Mouse (Mus musculus) urinary bladder, postnatal 14 days (tissue): ENCODE results near the gene Zfp248.
A peak's percentile ranks its signal among the peaks of the same experiment; 100 is the strongest.

Experiments
- DNase-seq: peaks from one replicate; pipeline ENCODE4 v3.0.0; 2021; ENCODE audit warnings: low spot score

The Zfp248 gene

GRCm38 (mm10) chr6:118455042-118455631, at the start of gene Zfp248:
Gene Zfp248, minus strand, starts transcription at chr6:118455528.
- peak; percentile 87 for DNase-seq

- no peak for DNase-seq
Observed at GRCm38 (mm10) chr6:118499010-118499409, 43.7 kb upstream of the Zfp248 start.

- no peak for DNase-seq
Observed at GRCm38 (mm10) chr6:118482125-118482524, 26.8 kb upstream of the Zfp248 start.

GRCm38 (mm10) chr6:118478957-118479708, 23.8 kb upstream of the Zfp248 start, which contains the start of gene Zfp9:
Gene Zfp9, minus strand, starts transcription at chr6:118479320.
- peak; percentile 85 for DNase-seq

- no peak for DNase-seq
Observed at GRCm38 (mm10) chr6:118477875-118478785, 22.8 kb upstream of the Zfp248 start.

GRCm38 (mm10) chr6:118462069-118462705, 6.9 kb upstream of the Zfp248 start:
- DNase-seq = no peak

DNA sequence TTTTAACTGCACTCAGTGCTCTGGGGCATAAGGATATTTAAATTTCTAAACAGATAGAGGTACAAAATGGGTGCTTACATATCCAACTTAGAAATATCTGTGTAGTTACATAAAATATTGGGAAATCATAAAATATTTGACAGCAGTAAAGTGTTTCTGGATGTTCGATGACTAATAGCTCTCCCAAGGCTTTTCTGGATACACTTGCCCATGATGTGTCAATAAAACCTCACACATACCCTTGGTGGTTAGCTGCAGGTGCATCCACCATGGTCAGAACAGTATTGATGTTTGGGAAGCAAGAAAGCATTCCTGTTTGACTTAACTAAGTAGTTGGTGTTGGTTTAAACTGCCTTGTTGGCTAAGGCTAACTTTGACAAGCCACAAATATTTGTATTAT, 2.4 kb upstream of the Zfp248 start:
- DNase-seq = no peak

DNA sequence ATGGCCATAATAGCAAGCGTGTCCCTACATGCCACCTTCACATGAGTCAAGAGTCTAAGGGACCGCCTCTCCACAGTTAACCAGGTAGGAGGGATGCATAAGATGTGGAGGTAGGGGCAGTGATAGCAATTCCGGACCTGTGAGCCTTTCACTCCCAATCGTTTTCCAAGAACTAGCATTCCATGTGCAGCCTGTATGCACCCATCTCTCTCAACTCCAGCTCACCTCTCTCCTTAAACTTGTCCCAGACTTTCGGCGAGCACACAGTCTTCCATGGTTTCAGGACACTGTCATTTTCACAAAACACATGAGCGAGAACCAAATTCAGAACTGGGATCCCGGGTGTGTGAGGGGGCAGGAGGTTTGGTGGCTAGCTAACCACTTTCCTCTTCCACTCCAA, 876 bp downstream of the Zfp248 start:
- DNase-seq = peak; percentile 7

DNA sequence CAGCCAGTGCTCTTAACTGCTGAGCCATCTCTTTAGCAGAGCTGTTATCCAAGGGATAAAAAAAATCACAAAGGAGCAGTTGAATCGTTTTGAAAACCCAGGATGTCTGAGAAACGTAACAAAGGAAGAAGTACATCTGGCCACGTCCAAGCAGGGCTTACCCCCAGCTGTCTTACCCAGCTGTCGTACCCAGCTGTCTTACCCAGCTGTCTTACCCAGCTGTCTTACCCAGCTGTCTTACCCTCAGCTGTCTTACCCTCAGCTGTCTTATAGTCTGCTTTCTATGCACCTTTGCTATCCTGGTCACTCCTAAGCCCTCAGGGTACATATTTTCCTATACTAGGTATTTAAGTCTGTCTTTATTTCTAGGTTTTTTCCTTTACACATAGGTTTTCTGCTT, 23.8 kb downstream of the Zfp248 start:
- no peak for DNase-seq

DNA sequence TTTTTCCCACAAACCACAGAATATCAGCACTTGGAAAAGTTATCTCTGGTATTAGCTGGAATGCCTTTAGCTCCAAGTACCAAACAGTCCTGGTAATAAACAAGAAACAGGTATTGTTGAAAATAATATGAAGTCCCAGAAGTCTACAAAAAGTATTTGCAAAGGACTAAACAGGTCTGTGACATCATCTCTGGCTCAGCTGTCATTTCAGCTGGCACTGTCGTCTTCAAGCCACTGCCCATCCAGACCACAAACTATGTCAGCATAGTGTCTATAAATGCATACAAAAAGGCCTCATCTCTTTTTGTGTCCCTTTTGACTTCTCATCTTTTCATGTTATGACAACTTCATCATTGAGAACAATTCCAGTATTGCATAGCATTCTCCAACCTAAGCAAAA, 28.7 kb downstream of the Zfp248 start:
- DNase-seq = no peak

- peak; percentile 95 for DNase-seq
Observed at GRCm38 (mm10) chr6:118419050-118419920, 36.0 kb downstream of the Zfp248 start, which contains the start of gene Bms1. Gene Bms1, minus strand, starts transcription at chr6:118419474.

DNA sequence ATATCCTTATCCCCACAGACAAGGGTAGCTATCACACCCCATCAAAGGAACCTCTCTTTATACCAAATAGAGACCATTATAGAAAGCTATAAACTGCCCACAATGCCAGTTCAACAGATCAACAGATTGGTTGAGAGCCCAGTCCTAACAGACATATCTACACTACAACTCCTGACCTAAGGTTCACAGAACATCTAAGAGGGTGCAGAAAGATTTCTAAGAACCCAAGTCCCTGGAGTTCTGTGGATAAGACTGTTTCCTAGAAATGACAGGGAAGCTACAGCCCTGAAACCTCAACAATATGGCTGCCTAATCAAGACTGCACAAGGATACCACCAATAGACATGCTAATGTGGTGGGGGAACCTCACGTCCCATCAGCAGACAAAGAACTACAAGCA, 44.9 kb downstream of the Zfp248 start:
- no peak for DNase-seq

DNA sequence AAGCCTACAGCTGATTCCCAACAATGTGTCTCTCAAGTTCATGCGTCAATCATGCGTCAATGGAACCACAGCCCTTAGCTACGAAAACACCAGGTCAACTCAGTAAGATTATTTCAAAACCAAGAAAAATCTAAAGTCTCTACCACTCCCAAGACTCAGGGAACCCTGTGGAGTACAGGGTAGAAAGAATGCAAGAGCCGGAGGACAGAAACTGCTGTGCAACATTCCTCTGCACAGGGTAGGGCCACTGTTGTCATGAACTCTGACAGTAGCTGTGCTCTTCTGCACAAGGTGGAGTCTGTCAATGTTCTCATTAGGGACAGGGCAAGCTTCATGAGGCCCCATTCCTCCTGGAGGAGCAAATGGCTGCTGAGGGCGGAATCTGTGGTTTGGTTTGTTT, 46.8 kb downstream of the Zfp248 start:
- DNase-seq = no peak

DNA sequence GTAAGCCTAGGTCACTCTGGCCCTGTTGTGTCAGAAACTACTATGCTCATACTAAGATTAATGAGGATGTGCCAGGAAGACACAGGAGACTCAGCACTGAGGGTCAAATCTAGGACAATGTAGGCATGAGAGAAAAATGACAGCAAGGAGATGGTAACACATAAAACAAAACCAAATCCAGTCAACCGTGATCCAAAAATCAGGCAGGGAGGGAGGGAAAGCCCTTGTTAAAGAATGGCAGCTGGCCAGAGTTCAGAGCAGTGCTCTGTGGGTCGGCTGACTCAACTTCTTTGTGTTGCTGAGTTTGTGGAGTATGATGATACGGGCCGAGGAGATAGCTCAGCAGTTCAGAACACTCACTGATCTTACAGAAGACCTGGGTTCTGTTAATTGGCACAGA, 48.9 kb downstream of the Zfp248 start:
- DNase-seq = no peak

DNA sequence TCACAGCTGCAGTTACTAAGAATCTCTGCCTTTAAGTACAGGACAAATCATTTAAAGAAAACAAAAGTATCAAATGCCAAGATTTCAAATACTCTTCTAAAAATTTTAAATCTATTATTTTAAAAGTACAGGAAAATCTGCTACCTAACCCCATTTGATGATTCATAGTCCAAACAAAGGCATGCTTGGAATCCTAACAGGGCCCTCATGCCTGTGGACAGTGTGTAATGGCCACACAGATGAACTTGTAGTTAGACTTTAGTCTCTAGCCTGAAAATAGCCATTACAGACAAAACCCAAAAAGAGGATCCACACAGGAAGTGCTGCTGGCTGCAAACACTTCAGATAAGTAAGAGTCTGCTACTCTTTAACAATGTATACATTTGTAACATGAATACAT, 64.6 kb downstream of the Zfp248 start:
- DNase-seq = no peak

DNA sequence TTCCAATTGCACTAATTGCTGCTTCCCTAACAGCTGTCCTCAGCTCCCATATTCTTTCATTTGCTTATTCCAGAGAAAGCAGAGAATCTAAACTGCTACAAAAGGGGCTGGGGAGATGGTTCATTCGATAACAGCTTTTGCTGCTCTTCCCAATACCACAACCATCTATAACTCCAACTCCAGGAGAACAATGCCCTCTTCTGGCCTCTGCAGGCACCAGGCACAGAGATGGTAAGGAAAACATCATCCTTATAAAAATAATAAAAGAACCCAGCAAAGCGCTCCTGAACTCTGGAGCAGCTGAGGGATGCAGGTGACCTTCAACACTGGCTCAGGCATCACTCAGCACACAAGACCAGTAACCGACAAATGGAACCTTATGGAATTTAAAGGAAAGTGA, 69.4 kb downstream of the Zfp248 start:
- DNase-seq = no peak

- DNase-seq = no peak
Observed at GRCm38 (mm10) chr6:118381234-118381633, 74.1 kb downstream of the Zfp248 start.

DNA sequence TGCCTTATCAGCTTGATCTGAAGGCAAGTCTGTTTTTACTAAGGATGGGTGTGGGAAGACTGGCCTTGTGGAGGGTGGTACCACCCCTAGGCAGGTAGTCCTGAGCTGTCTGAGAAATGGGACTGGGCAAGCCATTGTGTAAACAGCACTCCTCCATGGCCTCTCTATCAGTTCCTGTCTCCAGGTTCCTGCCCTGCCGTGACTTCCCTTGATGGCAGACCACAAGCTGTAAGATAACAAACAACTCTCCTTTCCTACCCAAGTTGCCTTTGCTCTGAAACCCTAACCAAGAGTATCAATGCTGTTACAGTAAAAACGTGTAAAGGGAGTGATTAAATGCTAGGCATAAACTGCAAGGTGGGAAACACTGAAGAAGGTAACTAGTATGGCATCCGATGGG, 74.7 kb downstream of the Zfp248 start:
- DNase-seq = no peak

GRCm38 (mm10) chr6:118379451-118380167, 75.7 kb downstream of the Zfp248 start:
- DNase-seq = peak; percentile 66

GRCm38 (mm10) chr6:118377611-118378010, 77.7 kb downstream of the Zfp248 start:
- DNase-seq = no peak
